Mouse (Mus musculus) testis, postnatal 10 days (tissue): Measurements from ENCODE around the gene Creb1.
"Not testable (repeated sequence)": the region's sequence is repeated elsewhere in the genome, so short reads cannot be mapped to it uniquely, and the experiment has no call there.

Source experiments
- DNase-seq: peaks from one replicate; pipeline ENCODE4 v3.0.0; 2021; ENCODE audit warnings: low spot score

Gene Creb1

GRCm38 (mm10) chr1:64543750-64544149 is 11.3 kb downstream of the Creb1 start:
- no peak for DNase-seq

- no peak for DNase-seq
These were observed 13.6 kb downstream of the Creb1 start for GRCm38 (mm10) chr1:64546070-64546469.

- DNase-seq, result no peak
These were observed 16.9 kb downstream of the Creb1 start for GRCm38 (mm10) chr1:64549380-64549779.

- no peak for DNase-seq
These were observed 19.5 kb downstream of the Creb1 start for GRCm38 (mm10) chr1:64551908-64552307.

GRCm38 (mm10) chr1:64560105-64560504 is 27.7 kb downstream of the Creb1 start:
- DNase-seq, result no peak

GRCm38 (mm10) chr1:64568206-64568605 is 35.8 kb downstream of the Creb1 start:
- no peak for DNase-seq

- no peak for DNase-seq
These were observed 43.6 kb downstream of the Creb1 start for GRCm38 (mm10) chr1:64576022-64576421.

- no peak for DNase-seq
These were observed 44.3 kb downstream of the Creb1 start for GRCm38 (mm10) chr1:64576732-64577131.

GRCm38 (mm10) chr1:64577911-64578310 is 45.5 kb downstream of the Creb1 start:
- DNase-seq, result not testable (repeated sequence)

GRCm38 (mm10) chr1:64578801-64579200 is 46.4 kb downstream of the Creb1 start:
- DNase-seq, result no peak

- no peak for DNase-seq
These were observed 66.5 kb downstream of the Creb1 start for GRCm38 (mm10) chr1:64598926-64599325.

GRCm38 (mm10) chr1:64600413-64601077 is 68.1 kb downstream of the Creb1 start:
- DNase-seq, result no peak

- DNase-seq, result no peak
These were observed 68.9 kb downstream of the Creb1 start for GRCm38 (mm10) chr1:64601242-64601842.

GRCm38 (mm10) chr1:64603381-64603780 is 70.9 kb downstream of the Creb1 start:
- no peak for DNase-seq

- no peak for DNase-seq
These were observed 76.7 kb downstream of the Creb1 start for GRCm38 (mm10) chr1:64609145-64609544.

GRCm38 (mm10) chr1:64609976-64610375 is 77.5 kb downstream of the Creb1 start:
- no peak for DNase-seq

- DNase-seq, result no peak
These were observed 81.9 kb downstream of the Creb1 start for GRCm38 (mm10) chr1:64614311-64614710.

GRCm38 (mm10) chr1:64614801-64615345 is 82.4 kb downstream of the Creb1 start:
- DNase-seq, result no peak

GRCm38 (mm10) chr1:64615531-64615991 is 83.1 kb downstream of the Creb1 start:
- no peak for DNase-seq

GRCm38 (mm10) chr1:64616076-64616475 is 83.6 kb downstream of the Creb1 start:
- DNase-seq, result no peak

- DNase-seq, result no peak
These were observed 84.1 kb downstream of the Creb1 start for GRCm38 (mm10) chr1:64616531-64616880.

GRCm38 (mm10) chr1:64616881-64617714 is 84.7 kb downstream of the Creb1 start, which contains the start of gene Mettl21a:
Gene Mettl21a (minus strand): TSS chr1:64617242.
- DNase-seq, result peak; percentile 91

- peak; percentile 94 for DNase-seq
These were observed 85.2 kb downstream of the Creb1 start for GRCm38 (mm10) chr1:64617715-64617984.
